Mouse (Mus musculus) cerebral cortex, adult 2 months (tissue): Measurements from ENCODE around the gene Vmn1r50.

ENCODE experiments used
- WGBS: fragments of 180-500 bp; shearing (Covaris S2); methylation state at CpG from one replicate; pipeline ENCODE4 v1.1.7; 2018; 5-methylcytosine and 5-hydroxymethylcytosine counted together

Vmn1r50 gene

DNA sequence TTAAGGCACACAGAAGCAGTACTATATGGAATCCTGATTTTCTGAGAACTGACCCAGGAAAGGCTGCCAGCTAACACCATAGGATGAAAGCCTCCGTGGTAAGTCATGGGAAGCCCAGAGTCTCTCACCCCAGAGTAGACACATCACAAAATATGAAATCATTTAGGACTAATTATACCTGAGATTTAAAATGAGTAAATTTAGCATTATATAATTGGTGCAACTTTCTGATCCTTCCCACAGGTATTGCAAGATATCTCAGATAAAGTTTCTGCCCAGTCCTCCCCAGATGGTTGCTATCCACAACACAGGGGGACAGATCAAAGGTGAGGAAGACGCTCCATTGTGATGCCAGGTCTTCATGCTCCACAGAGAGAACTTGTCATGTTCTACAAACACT lies at the start of gene Vmn1r50:
Vmn1r50 (plus strand) TSS at position 301 of the 400 bp plus-strand sequence.
- WGBS = 61% methylated on average over 2 of the region's 2 CpGs

DNA sequence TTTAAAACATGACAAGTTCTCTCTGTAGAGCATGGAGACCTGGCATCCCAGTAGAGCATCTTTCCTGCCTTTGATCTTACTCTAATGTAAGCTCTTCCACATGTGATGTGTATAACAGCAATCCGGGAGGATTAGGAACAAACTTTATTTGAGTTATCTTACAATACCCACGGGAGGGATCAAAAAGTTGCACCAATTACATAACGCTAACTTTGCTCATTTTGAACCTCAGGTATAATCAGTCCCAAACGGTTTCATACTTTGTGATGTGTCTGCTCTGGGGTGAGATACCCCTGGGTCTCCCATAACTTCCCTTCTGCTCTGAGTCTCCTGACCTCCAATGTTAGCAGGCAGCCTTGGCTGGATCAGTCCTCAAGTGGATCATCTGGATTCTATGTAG lies 22.8 kb upstream of the Vmn1r50 start, which contains the start of gene Vmn1r49:
Vmn1r49 (minus strand) TSS at position 101 of the 400 bp plus-strand sequence.
- 77% methylated on average over 4 of the region's 4 CpGs for WGBS

GRCm38 (mm10) chr6:90100566-90100965 lies 664 bp upstream of the Vmn1r50 start:
- 97% methylated on average over 2 of the region's 2 CpGs for WGBS

DNA sequence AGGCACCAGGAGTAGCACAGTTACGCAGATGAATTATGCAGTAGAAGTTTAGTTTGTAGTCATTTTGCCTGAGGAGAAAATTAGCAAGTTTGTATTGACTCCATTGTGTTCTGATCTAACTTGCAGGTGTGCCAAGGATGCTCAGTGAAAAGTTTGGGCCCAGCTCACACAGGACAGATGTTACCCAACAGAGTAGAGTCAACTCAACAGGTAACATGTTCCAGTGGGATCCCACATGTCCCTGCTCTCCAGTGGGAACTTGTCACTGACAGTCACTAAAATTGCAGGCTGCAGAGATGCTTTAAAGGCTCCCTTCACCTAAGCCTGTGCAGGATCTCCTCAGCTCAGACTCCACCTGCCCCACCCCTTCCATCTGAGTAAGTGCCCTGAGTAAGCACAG lies 21.1 kb downstream of the Vmn1r50 start, which contains the start of gene Vmn1r51:
Vmn1r51 (plus strand) TSS at position 301 of the 400 bp plus-strand sequence.
- WGBS = 95% methylated on average over 1 of the region's 1 CpGs
